Mouse (Mus musculus) cerebellum, adult 2 months (tissue): Measurements from ENCODE around the gene Csnk1g1. TPM values are rescaled to one million over a fixed set of nuclear protein-coding genes. Genes with fewer than 3 reads are reported as not detected.
A peak's percentile ranks its signal among the peaks of the same experiment; 100 is the strongest.

Experiments used
- DNase-seq, 2 experiments: peaks; one replicate each; pipeline ENCODE4 v3.0.0; 2021
- H3K27ac ChIP-seq: fragments of 200-500 bp; 2 replicates; pipeline ENCODE4 v1.5.1; 2012; ENCODE audit warnings: low read length, control low read depth, inconsistent platforms; ENCODE audit not compliant: insufficient read depth
- H3K27me3 ChIP-seq: fragments of 200-500 bp; 2 replicates; pipeline ENCODE4 v1.6.1; 2012; ENCODE audit warnings: inconsistent platforms, mild to moderate bottlenecking, low read length, moderate library complexity; ENCODE audit not compliant: control insufficient read depth, insufficient read depth
- H3K4me1 ChIP-seq: fragments of 200-500 bp; 2 replicates; pipeline ENCODE4 v1.6.1; 2011; ENCODE audit warnings: low read length; ENCODE audit not compliant: control insufficient read depth, insufficient read depth
- H3K4me3 ChIP-seq: fragments of 200-500 bp; replicated peaks from 2 replicates; pipeline ENCODE3; 2011; ENCODE audit warnings: mild to moderate bottlenecking, low read depth, low read length, control low read depth; ENCODE audit not compliant: insufficient read depth
- CTCF ChIP-seq: fragments of 200-500 bp; IDR thresholded peaks from 2 replicates; pipeline ENCODE4 v1.5.1; 2011; ENCODE audit warnings: low read depth, mild to moderate bottlenecking, control low read depth, low read length, moderate library complexity, borderline replicate concordance; ENCODE audit not compliant: insufficient read depth
- POLR2A ChIP-seq: fragments of 200-500 bp; IDR thresholded peaks from 2 replicates; pipeline ENCODE4 v1.6.1; 2011; ENCODE audit warnings: low read length, control low read depth, borderline replicate concordance; ENCODE audit not compliant: insufficient read depth
- WGBS: fragments of 180-500 bp; shearing (Covaris S2); methylation state at CpG from one replicate; pipeline ENCODE4 v1.1.7; 2018; 5-methylcytosine and 5-hydroxymethylcytosine counted together
- polyA plus RNA-seq: library from polyadenylated mRNA; depleted of rRNA; stranded (reverse); fragments of >200 nt; gene quantifications from 2 replicates; pipeline ENCODE4 v1.2.3, GENCODE M21; 2012

The Csnk1g1 gene
- polyA plus RNA-seq, 1 experiment: 21.9 TPM

- H3K4me3 ChIP-seq: no peak overlapping the region
- 28% methylated on average over 4 of the region's 4 CpGs for WGBS
These were observed 95.7 kb downstream of the Csnk1g1 start for GRCm38 (mm10) chr9:66004380-66004779.

GRCm38 (mm10) chr9:66007603-66008202 is 99.0 kb downstream of the Csnk1g1 start:
- TF ChIP-seq POLR2A (no peak), CTCF (no peak)
- WGBS: 16% methylated on average over 7 of the region's 7 CpGs
- Histone ChIP-seq H3K4me3 (no peak overlapping the region), H3K4me1 (peaks cover 7% of the 10 kb centered on the region), H3K27me3 (no peaks in the 10 kb centered on the region), H3K27ac (0 out of 2 replicates have a peak overlapping the region, but pooled peaks have one; percentile 2)
- DNase-seq: peak; percentile 35 to 69

More at GRCm38 (mm10) chr9:66004380-66004779, 95.7 kb downstream of the Csnk1g1 start:
- no peak for TF ChIP-seq CTCF
- no peak for TF ChIP-seq POLR2A
- H3K27ac ChIP-seq: no peak overlapping the region
- no peaks in the 10 kb centered on the region for H3K27me3 ChIP-seq
- DNase-seq: peak; percentile 36 to 46
- H3K4me1 ChIP-seq: peaks cover 7% of the 10 kb centered on the region

- no peak for DNase-seq
- H3K27ac ChIP-seq: no peak overlapping the region
- no peak overlapping the region for H3K4me3 ChIP-seq
- TF ChIP-seq CTCF (no peak), POLR2A (no peak)
- no peaks in the 10 kb centered on the region; the same call in 1 of the 2 replicates for H3K27me3 ChIP-seq
- no peaks in the 10 kb centered on the region for H3K4me1 ChIP-seq
These were observed 111.9 kb downstream of the Csnk1g1 start for GRCm38 (mm10) chr9:66020601-66021000.

- Histone ChIP-seq H3K4me1 (no peaks in the 10 kb centered on the region), H3K27me3 (no peaks in the 10 kb centered on the region), H3K4me3 (no peak overlapping the region), H3K27ac (no peak overlapping the region)
- TF ChIP-seq POLR2A (no peak), CTCF (no peak)
- DNase-seq: no peak
- WGBS: 89% methylated on average over 4 of the region's 4 CpGs
These were observed 129.4 kb downstream of the Csnk1g1 start for GRCm38 (mm10) chr9:66038082-66038481.

- no peak overlapping the region for H3K4me3 ChIP-seq
- TF ChIP-seq POLR2A (no peak), CTCF (no peak)
- H3K27ac ChIP-seq: no peak overlapping the region
- DNase-seq: no peak
- no peaks in the 10 kb centered on the region for H3K4me1 ChIP-seq
- 92% methylated on average over 4 of the region's 4 CpGs for WGBS
- H3K27me3 ChIP-seq: no peaks in the 10 kb centered on the region
These were observed 129.9 kb downstream of the Csnk1g1 start for GRCm38 (mm10) chr9:66038581-66038980.

- TF ChIP-seq POLR2A: no peak
- no peak for TF ChIP-seq CTCF
- DNase-seq: no peak
- no peak overlapping the region for H3K27ac ChIP-seq
These were observed 130.6 kb downstream of the Csnk1g1 start for GRCm38 (mm10) chr9:66039290-66039689.

GRCm38 (mm10) chr9:66040801-66041200 is 132.1 kb downstream of the Csnk1g1 start:
- DNase-seq: no peak
- H3K4me1 ChIP-seq: no peaks in the 10 kb centered on the region
- TF ChIP-seq CTCF (no peak), POLR2A (no peak)
- no peak overlapping the region for H3K4me3 ChIP-seq
- no peak overlapping the region for H3K27ac ChIP-seq
- H3K27me3 ChIP-seq: no peaks in the 10 kb centered on the region
- WGBS: 84% methylated on average over 3 of the region's 3 CpGs

More at GRCm38 (mm10) chr9:66039290-66039689, 130.6 kb downstream of the Csnk1g1 start:
- Histone ChIP-seq H3K27me3 (no peaks in the 10 kb centered on the region), H3K4me1 (no peaks in the 10 kb centered on the region), H3K4me3 (no peak overlapping the region)
- 65% methylated on average over 4 of the region's 4 CpGs for WGBS

- Histone ChIP-seq H3K4me1 (no peaks in the 10 kb centered on the region), H3K27me3 (no peaks in the 10 kb centered on the region), H3K27ac (no peak overlapping the region), H3K4me3 (no peak overlapping the region)
- no peak for TF ChIP-seq CTCF
- 85% methylated on average over 4 of the region's 4 CpGs for WGBS
- DNase-seq: no peak
These were observed 133.6 kb downstream of the Csnk1g1 start for GRCm38 (mm10) chr9:66042331-66042730.
